Mouse (Mus musculus): ENCODE measurements around the gene Gm49387. TPM values are rescaled to one million over a fixed set of nuclear protein-coding genes. Genes with fewer than 3 reads are reported as not detected.

The Gm49387 gene
- polyA plus RNA-seq, 1 experiment from 2014 or later = 1.7 TPM

DNA sequence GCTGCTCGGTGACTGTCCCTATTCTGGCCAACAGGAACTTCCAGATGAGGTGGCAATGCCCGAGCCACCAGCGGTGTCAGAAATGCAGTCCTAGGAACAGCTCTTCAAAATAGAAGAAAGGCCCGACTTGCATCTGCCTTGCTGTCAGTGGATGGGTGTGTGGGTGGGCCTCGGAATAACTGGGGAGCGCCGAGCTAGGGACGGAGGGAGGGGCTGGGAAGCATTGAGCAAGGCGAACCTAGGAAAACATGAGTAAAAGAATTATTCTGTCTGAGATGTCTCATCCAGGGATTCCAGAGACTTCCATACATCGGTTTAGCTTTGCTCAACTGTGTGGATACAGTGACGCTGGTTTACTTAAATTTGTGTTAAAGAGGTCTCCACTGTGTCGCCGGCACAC lies 27.6 kb upstream of the Gm49387 start:
- 0 out of 2 replicates have a peak, but pooled peaks cover 6% of the 10 kb centered on the region for H3K27me3 ChIP-seq
- WGBS = 74% methylated on average over 13 of the region's 13 CpGs
- H3K4me3 ChIP-seq = no peak overlapping the region
- ATAC-seq (ENCODE audit: low FRiP score) = no peak
- no peak overlapping the region for H3K4me2 ChIP-seq
- H3K4me1 ChIP-seq (replicated peaks) = peaks cover 53% of the 10 kb centered on the region
- H3K36me3 ChIP-seq = peaks cover 10% of the 10 kb centered on the region
- H3K9ac ChIP-seq = peak overlapping the region; percentile 24; the same call in 1 of the 2 replicates
- H3K9me3 ChIP-seq = no peaks in the 10 kb centered on the region
- peak overlapping the region; percentile 35; the same call in 1 of the 2 replicates for H3K27ac ChIP-seq

GRCm38 (mm10) chr14:31667741-31668140 lies 27.1 kb upstream of the Gm49387 start:
- Histone ChIP-seq H3K27ac (no peak overlapping the region), H3K4me2 (no peak overlapping the region), H3K36me3 (peaks cover 10% of the 10 kb centered on the region), H3K4me3 (no peak overlapping the region), H3K9me3 (no peaks in the 10 kb centered on the region), H3K4me1 (replicated peaks) (peaks cover 59% of the 10 kb centered on the region), H3K27me3 (0 out of 2 replicates have a peak, but pooled peaks cover 6% of the 10 kb centered on the region), H3K9ac (no peak overlapping the region)
- ATAC-seq (ENCODE audit: low FRiP score) = no peak
- WGBS = 88% methylated on average over 6 of the region's 6 CpGs

GRCm38 (mm10) chr14:31666931-31667705 lies 26.4 kb upstream of the Gm49387 start:
- Histone ChIP-seq H3K9ac (no peak overlapping the region), H3K9me3 (no peaks in the 10 kb centered on the region), H3K36me3 (peaks cover 10% of the 10 kb centered on the region), H3K4me1 (replicated peaks) (peaks cover 65% of the 10 kb centered on the region), H3K27ac (no peak overlapping the region), H3K27me3 (0 out of 2 replicates have a peak, but pooled peaks cover 6% of the 10 kb centered on the region), H3K4me2 (no peak overlapping the region), H3K4me3 (no peak overlapping the region)
- 95% methylated on average over 28 of the region's 28 CpGs for WGBS
- ATAC-seq (ENCODE audit: low FRiP score) = no peak

DNA sequence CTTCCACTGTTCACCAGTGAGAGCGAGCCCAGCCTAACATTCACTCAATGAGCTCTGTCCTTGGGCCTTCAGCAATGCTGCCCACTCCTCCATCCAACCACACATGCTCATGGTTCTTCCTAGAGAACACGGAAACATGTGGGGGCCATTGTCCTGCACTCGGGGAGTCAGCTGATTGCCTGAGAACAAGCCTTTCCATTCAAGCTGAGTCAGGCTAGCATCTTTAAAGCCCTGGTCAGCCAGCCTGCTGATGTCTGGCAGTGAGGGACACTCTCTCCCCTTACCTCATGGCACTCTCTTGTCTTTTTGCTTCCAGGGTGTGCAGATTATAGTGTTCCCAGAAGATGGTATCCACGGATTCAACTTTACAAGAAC lies 24.9 kb upstream of the Gm49387 start:
- 0 out of 2 replicates have a peak, but pooled peaks cover 6% of the 10 kb centered on the region for H3K27me3 ChIP-seq
- no peak overlapping the region for H3K27ac ChIP-seq
- 82% methylated on average over 4 of the region's 4 CpGs for WGBS
- no peak overlapping the region for H3K4me2 ChIP-seq
- no peaks in the 10 kb centered on the region for H3K9me3 ChIP-seq
- H3K36me3 ChIP-seq = peaks cover 10% of the 10 kb centered on the region
- no peak overlapping the region for H3K4me3 ChIP-seq
- no peak overlapping the region for H3K9ac ChIP-seq
- H3K4me1 ChIP-seq (replicated peaks) = peaks cover 70% of the 10 kb centered on the region
- ATAC-seq (ENCODE audit: low FRiP score) = no peak

- peak overlapping the region; percentile 99; the same call in 1 of the 2 replicates for H3K27ac ChIP-seq
- H3K27me3 ChIP-seq = 0 out of 2 replicates have a peak, but pooled peaks cover 6% of the 10 kb centered on the region
- no peak for ATAC-seq (ENCODE audit: low FRiP score)
- no peaks in the 10 kb centered on the region for H3K9me3 ChIP-seq
- WGBS = 70% methylated on average over 12 of the region's 12 CpGs
- no peak overlapping the region for H3K4me3 ChIP-seq
- H3K4me1 ChIP-seq (replicated peaks) = peaks cover 70% of the 10 kb centered on the region
- H3K36me3 ChIP-seq = peaks cover 10% of the 10 kb centered on the region
- H3K4me2 ChIP-seq = no peak overlapping the region
- no peak overlapping the region for H3K9ac ChIP-seq
Measured at GRCm38 (mm10) chr14:31664903-31665565, 24.4 kb upstream of the Gm49387 start.

- 0 out of 2 replicates have a peak, but pooled peaks cover 6% of the 10 kb centered on the region for H3K27me3 ChIP-seq
- peak overlapping the region; percentile 99 for H3K27ac ChIP-seq
- no peak for ATAC-seq (ENCODE audit: low FRiP score)
- no peak overlapping the region for H3K4me3 ChIP-seq
- no peaks in the 10 kb centered on the region for H3K9me3 ChIP-seq
- H3K4me1 ChIP-seq (replicated peaks) = peaks cover 70% of the 10 kb centered on the region
- peak overlapping the region; percentile 21; the same call in 1 of the 2 replicates for H3K9ac ChIP-seq
- WGBS = 49% methylated on average over 18 of the region's 18 CpGs
- H3K4me2 ChIP-seq = no peak overlapping the region
- H3K36me3 ChIP-seq = peaks cover 10% of the 10 kb centered on the region
Measured at GRCm38 (mm10) chr14:31664100-31664902, 23.6 kb upstream of the Gm49387 start.

DNA sequence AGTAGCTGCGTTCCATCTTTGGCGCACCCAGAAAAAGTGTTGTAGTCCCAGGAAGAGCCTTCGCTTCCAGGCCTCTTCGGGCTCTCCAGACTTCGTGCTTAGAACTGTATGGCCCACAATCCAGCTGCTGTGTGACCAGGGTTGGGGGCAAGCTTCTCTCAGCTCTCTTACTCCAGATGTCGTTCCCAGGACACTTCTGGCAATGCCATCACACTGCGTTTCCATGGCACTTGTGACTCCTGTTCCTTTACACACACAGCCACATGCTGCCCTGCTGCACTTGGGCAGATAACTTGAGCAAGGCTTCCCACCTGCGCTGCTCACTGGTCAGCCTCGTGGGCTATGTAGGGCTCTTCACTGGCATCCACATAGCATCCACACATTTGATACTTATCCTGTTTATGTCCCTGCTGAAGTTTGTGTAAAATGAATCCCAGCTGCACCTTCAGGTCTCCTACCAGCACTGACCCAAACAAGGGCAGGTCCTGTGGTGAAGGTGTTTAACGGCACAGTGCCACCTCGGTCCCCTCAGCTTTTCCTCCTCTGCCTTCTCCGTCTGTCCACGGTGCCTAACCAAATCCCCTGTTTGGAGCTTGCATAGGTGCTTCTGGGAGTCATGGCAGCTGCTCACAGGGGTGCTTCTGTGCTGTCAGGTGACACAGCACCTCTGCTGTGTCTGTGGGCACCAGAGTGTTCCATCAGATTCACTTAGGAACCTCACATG lies 22.9 kb upstream of the Gm49387 start:
- Histone ChIP-seq H3K36me3 (peaks cover 10% of the 10 kb centered on the region), H3K4me2 (no peak overlapping the region), H3K27ac (peak overlapping the region; percentile 99), H3K9ac (peak overlapping the region; percentile 21; the same call in 1 of the 2 replicates), H3K4me1 (replicated peaks) (peaks cover 70% of the 10 kb centered on the region), H3K27me3 (0 out of 2 replicates have a peak, but pooled peaks cover 6% of the 10 kb centered on the region), H3K9me3 (no peaks in the 10 kb centered on the region), H3K4me3 (no peak overlapping the region)
- 87% methylated on average over 13 of the region's 13 CpGs for WGBS
- no peak for ATAC-seq (ENCODE audit: low FRiP score)

- Histone ChIP-seq H3K4me1 (replicated peaks) (peaks cover 76% of the 10 kb centered on the region), H3K36me3 (peaks cover 10% of the 10 kb centered on the region), H3K27ac (peak overlapping the region; percentile 99), H3K9me3 (no peaks in the 10 kb centered on the region), H3K9ac (peak overlapping the region; percentile 79), H3K4me3 (peak overlapping the region; percentile 41), H3K27me3 (0 out of 2 replicates have a peak, but pooled peaks cover 5% of the 10 kb centered on the region), H3K4me2 (peak overlapping the region; percentile 69)
- WGBS = 22% methylated on average over 9 of the region's 9 CpGs
- ATAC-seq (ENCODE audit: low FRiP score) = peak; percentile 71
Measured at GRCm38 (mm10) chr14:31662555-31663211, 22.0 kb upstream of the Gm49387 start.

DNA sequence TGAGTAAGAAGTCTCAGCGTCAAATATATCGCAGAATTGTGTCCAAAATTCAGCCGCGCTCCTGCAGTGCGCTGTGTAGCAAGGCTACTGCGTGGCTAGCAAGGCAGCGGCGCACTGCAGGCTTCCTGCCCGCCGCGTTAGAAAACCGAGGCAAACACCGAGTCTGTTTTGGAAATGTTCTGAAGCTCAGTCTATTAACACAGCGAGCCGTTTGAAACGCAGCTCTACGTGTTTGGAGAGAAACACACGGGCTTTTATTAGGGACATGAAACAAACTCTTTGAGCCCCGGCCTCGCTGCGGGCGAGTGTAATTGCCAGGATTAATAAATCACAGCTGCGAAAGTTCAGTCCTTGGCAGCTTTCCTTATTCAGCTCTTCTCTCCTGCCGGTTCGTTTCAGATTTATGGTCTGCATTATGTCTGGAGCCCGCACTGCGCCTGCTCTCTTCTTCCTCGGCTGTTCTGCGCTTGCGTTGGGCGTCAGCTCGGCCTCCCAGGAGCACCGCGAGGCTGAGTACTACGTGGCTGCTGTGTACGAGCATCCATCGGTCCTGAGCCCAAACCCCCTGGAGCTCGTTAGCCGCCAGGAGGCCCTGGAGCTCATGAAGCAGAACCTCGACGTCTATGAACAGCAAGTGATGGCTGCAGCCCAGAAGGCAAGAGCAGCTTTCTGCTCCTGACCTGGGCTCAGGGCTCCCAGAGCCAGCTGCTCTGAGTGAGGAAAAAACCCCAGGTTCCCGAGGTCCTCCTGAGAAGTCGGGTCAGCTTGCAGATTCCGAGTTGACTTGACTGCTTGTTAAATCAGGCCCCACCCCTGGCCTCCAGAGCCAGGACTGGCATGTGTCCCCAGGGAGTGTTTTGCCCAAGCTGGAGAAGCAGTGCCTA lies 21.2 kb upstream of the Gm49387 start:
- H3K4me2 ChIP-seq = peak overlapping the region; percentile 69
- H3K4me1 ChIP-seq (replicated peaks) = peaks cover 81% of the 10 kb centered on the region
- ATAC-seq (ENCODE audit: low FRiP score) = peak; percentile 95
- WGBS = 6% methylated on average over 44 of the region's 44 CpGs
- H3K9me3 ChIP-seq = no peaks in the 10 kb centered on the region
- H3K27me3 ChIP-seq = no peaks in the 10 kb centered on the region
- H3K4me3 ChIP-seq = peak overlapping the region; percentile 41
- H3K27ac ChIP-seq = peak overlapping the region; percentile 99
- peak overlapping the region; percentile 79 for H3K9ac ChIP-seq
- peaks cover 4% of the 10 kb centered on the region for H3K36me3 ChIP-seq

- Histone ChIP-seq H3K4me2 (peak overlapping the region; percentile 69; the same call in 1 of the 2 replicates), H3K27me3 (no peaks in the 10 kb centered on the region)
- WGBS = 52% methylated on average over 7 of the region's 7 CpGs
Measured at GRCm38 (mm10) chr14:31660312-31661093, 19.8 kb upstream of the Gm49387 start.

More at GRCm38 (mm10) chr14:31660312-31661093, 19.8 kb upstream of the Gm49387 start:
- no peak for ATAC-seq (ENCODE audit: low FRiP score)
- H3K36me3 ChIP-seq = no peaks in the 10 kb centered on the region
- peak overlapping the region; percentile 99 for H3K27ac ChIP-seq
- no peaks in the 10 kb centered on the region for H3K9me3 ChIP-seq
- no peak overlapping the region for H3K9ac ChIP-seq
- no peak overlapping the region for H3K4me3 ChIP-seq
- peaks cover 77% of the 10 kb centered on the region for H3K4me1 ChIP-seq (replicated peaks)
